Mouse (Mus musculus): ENCODE results near the gene Tnfrsf14. TPM values are rescaled to one million over a fixed set of nuclear protein-coding genes. Genes with fewer than 3 reads are reported as not detected.

Gene Tnfrsf14
- 16.2 and 18.6 TPM in 2 replicates for polyA plus RNA-seq (2012; rRNA removed)

- DNase-seq (ENCODE audit: low read depth), result no peak
These were observed at the start of gene Tnfrsf14 for GRCm38 (mm10) chr4:154928395-154929087. TSS of gene Tnfrsf14 (minus strand) at chr4:154928563.

- DNase-seq (ENCODE audit: low read depth), result no peak
These were observed 45.8 kb upstream of the Tnfrsf14 start for GRCm38 (mm10) chr4:154974163-154974611.

GRCm38 (mm10) chr4:154972546-154972945, 44.2 kb upstream of the Tnfrsf14 start:
- DNase-seq (ENCODE audit: low read depth), result no peak

- DNase-seq (ENCODE audit: low read depth), result no peak
These were observed 38.8 kb upstream of the Tnfrsf14 start for GRCm38 (mm10) chr4:154967173-154967572.

GRCm38 (mm10) chr4:154965856-154966255, 37.5 kb upstream of the Tnfrsf14 start:
- no peak for DNase-seq (ENCODE audit: low read depth)

GRCm38 (mm10) chr4:154964581-154965235, 36.3 kb upstream of the Tnfrsf14 start:
- no peak for DNase-seq (ENCODE audit: low read depth)

- DNase-seq (ENCODE audit: low read depth), result no peak
These were observed 35.7 kb upstream of the Tnfrsf14 start, which contains the start of gene Pank4 for GRCm38 (mm10) chr4:154963901-154964580. TSS of gene Pank4 (plus strand) at chr4:154964123.

- no peak for DNase-seq (ENCODE audit: low read depth)
These were observed 35.0 kb upstream of the Tnfrsf14 start for GRCm38 (mm10) chr4:154963190-154963836.

GRCm38 (mm10) chr4:154962683-154963082, 34.3 kb upstream of the Tnfrsf14 start:
- no peak for DNase-seq (ENCODE audit: low read depth)

- DNase-seq (ENCODE audit: low read depth), result no peak
These were observed 33.5 kb upstream of the Tnfrsf14 start for GRCm38 (mm10) chr4:154961911-154962310.

GRCm38 (mm10) chr4:154961226-154961738, 32.9 kb upstream of the Tnfrsf14 start:
- no peak for DNase-seq (ENCODE audit: low read depth)

- DNase-seq (ENCODE audit: low read depth), result no peak
These were observed 32.4 kb upstream of the Tnfrsf14 start, which contains the start of gene Hes5 for GRCm38 (mm10) chr4:154960690-154961225. TSS of gene Hes5 (plus strand) at chr4:154960923.

GRCm38 (mm10) chr4:154960021-154960689, 31.8 kb upstream of the Tnfrsf14 start:
- DNase-seq (ENCODE audit: low read depth), result no peak

GRCm38 (mm10) chr4:154958621-154959020, 30.3 kb upstream of the Tnfrsf14 start:
- DNase-seq (ENCODE audit: low read depth), result no peak

- no peak for DNase-seq (ENCODE audit: low read depth)
These were observed 29.8 kb upstream of the Tnfrsf14 start for GRCm38 (mm10) chr4:154958171-154958570.

- DNase-seq (ENCODE audit: low read depth), result no peak
These were observed 29.1 kb upstream of the Tnfrsf14 start for GRCm38 (mm10) chr4:154957289-154957993.

GRCm38 (mm10) chr4:154956604-154957003, 28.2 kb upstream of the Tnfrsf14 start:
- DNase-seq (ENCODE audit: low read depth), result no peak

GRCm38 (mm10) chr4:154952461-154953241, 24.3 kb upstream of the Tnfrsf14 start:
- DNase-seq (ENCODE audit: low read depth), result no peak

- no peak for DNase-seq (ENCODE audit: low read depth)
These were observed 21.2 kb upstream of the Tnfrsf14 start for GRCm38 (mm10) chr4:154949589-154949982.
